20 mouse cellular contexts compared by ENCODE assay signal in the genomic region with DNA sequence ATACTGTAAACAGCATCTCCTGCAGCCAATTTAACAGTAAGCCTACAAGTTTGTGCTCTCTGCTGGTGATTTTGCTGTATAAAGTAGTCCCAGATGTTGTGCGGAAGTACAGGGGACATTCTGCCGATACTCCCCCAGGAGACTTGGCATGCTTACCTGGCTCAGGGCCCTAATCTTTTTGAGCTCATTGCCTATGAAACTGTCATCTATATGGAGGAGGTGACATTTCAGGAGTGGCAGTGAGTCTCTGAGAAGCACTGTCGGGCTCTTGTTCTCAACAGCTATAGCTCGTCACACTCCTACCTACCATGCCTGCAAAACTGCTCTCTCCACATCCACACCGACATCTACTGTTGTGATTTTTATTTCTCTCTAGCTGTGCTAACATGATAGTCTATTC.
A peak's percentile ranks its signal among the peaks of the same experiment; 100 is the strongest.
DNase-seq lines count a peak whose midpoint lies in the region; ATAC-seq lines count a peak whose summit lies in the region.
"Had no signal": no experiment of that assay in that cellular context is flagged by ENCODE, and none has a peak within 500 bp of the region (broad histone marks: within the 10 kb centered on the region; RNA-seq: fewer than 3 reads in every experiment).

No protein-coding gene starts in this region.

- no peak overlapping the region for H3K4me3 ChIP-seq in midbrain, embryonic 11.5 days (ENCODE audit: low read depth, low read length)
- H3K4me3 ChIP-seq in heart, embryonic 10.5 days, result no peak overlapping the region
- H3K4me3 ChIP-seq: forebrain, embryonic 10.5 days; hindbrain, embryonic 12.5 days; limb, embryonic 12.5 days; liver, embryonic 12.5 days; stomach, embryonic 15.5 days had no signal

- intact Hi-C loops in left cerebral cortex, postnatal 36 days (cut with DNase I), result no loop called here

- H3K9me3 ChIP-seq in midbrain, embryonic 11.5 days (ENCODE audit: control insufficient read depth, low read length), result no peaks in the 10 kb centered on the region
- H3K9me3 ChIP-seq in heart, embryonic 10.5 days, result no peaks in the 10 kb centered on the region
- H3K9me3 ChIP-seq: limb, embryonic 12.5 days; stomach, embryonic 15.5 days had no signal

- H3K27me3 ChIP-seq in midbrain, embryonic 11.5 days (ENCODE audit: control insufficient read depth, insufficient read depth, low read length), result no peaks in the 10 kb centered on the region
- no peaks in the 10 kb centered on the region for H3K27me3 ChIP-seq in heart, embryonic 10.5 days (ENCODE audit: insufficient read depth, poor library complexity, severe bottlenecking)
- H3K27me3 ChIP-seq: hindbrain, embryonic 12.5 days; liver, embryonic 12.5 days; stomach, embryonic 15.5 days had no signal

- WGBS in midbrain, embryonic 11.5 days, result 87% methylated on average over 5 of the region's 5 CpGs
- WGBS in heart, embryonic 10.5 days, result 80% methylated on average over 5 of the region's 5 CpGs

- no peaks in the 10 kb centered on the region for H3K36me3 ChIP-seq in midbrain, embryonic 11.5 days (ENCODE audit: control insufficient read depth, insufficient read depth, low read length)
- H3K36me3 ChIP-seq in heart, embryonic 10.5 days, result no peaks in the 10 kb centered on the region
- H3K36me3 ChIP-seq: forebrain, embryonic 10.5 days; hindbrain, embryonic 12.5 days; limb, embryonic 12.5 days; liver, embryonic 12.5 days; stomach, embryonic 15.5 days had no signal

- no peak overlapping the region for H3K4me2 ChIP-seq in midbrain, embryonic 11.5 days
- H3K4me2 ChIP-seq: hindbrain, embryonic 12.5 days; limb, embryonic 12.5 days; liver, embryonic 12.5 days; lung, embryonic 14.5 days; stomach, embryonic 15.5 days had no signal

- no peak overlapping the region for H3K9ac ChIP-seq in midbrain, embryonic 11.5 days (ENCODE audit: low read length)
- H3K9ac ChIP-seq: hindbrain, embryonic 12.5 days; limb, embryonic 12.5 days; liver, embryonic 12.5 days; lung, embryonic 14.5 days; stomach, embryonic 15.5 days had no signal

- peak; percentile 16 to 33 for DNase-seq in layer of hippocampus, adult 18-20 months (ENCODE audit: low spot score in 2 of 2)
- no peak for DNase-seq in layer of hippocampus, postnatal 10 days (ENCODE audit: low spot score in 2 of 2)
- peak; percentile 66 to 70 for DNase-seq in frontal cortex, postnatal 36 days (ENCODE audit: low spot score in 2 of 2)
- DNase-seq in left cerebral cortex, postnatal 36 days (ENCODE audit: low spot score in 2 of 2), result peak; percentile 55 to 64
- no peak for DNase-seq in midbrain, embryonic 11.5 days (ENCODE audit: low spot score, missing footprints)
- no peak for DNase-seq in lung, adult 18-20 months
- DNase-seq in heart, embryonic 10.5 days (ENCODE audit: low spot score), result no peak
- DNase-seq: cerebellum, adult 9-10 months; gastrocnemius, postnatal 36 days; kidney, adult 8-10 months; kidney, postnatal 14 days; layer of hippocampus, adult 9-11 months; lung, embryonic 14.5 days; lung, postnatal 36 days; thymus, adult 2 months had no signal

- ATAC-seq in midbrain, embryonic 11.5 days (ENCODE audit: low FRiP score), result no peak
- ATAC-seq: liver, embryonic 12.5 days had no signal

- H3K4me1 ChIP-seq in midbrain, embryonic 11.5 days (ENCODE audit: control insufficient read depth, insufficient read depth, low read length), result no peaks in the 10 kb centered on the region
- H3K4me1 ChIP-seq in heart, embryonic 10.5 days, result peaks cover 18% of the 10 kb centered on the region
- H3K4me1 ChIP-seq: liver, embryonic 12.5 days; stomach, embryonic 15.5 days had no signal

- no peak overlapping the region for H3K27ac ChIP-seq in midbrain, embryonic 11.5 days (ENCODE audit: low read depth, low read length)
- no peak overlapping the region for H3K27ac ChIP-seq in heart, embryonic 10.5 days
- H3K27ac ChIP-seq: forebrain, embryonic 10.5 days; hindbrain, embryonic 12.5 days; liver, embryonic 12.5 days; stomach, embryonic 15.5 days had no signal

Comparison
In these comparisons a context has a peak if more than half of its experiments do, and no peak if none do; other contexts are left out.
1. DNase-seq: peak in layer of hippocampus, adult 18-20 months (2 of 2), frontal cortex, postnatal 36 days (2 of 2) and left cerebral cortex, postnatal 36 days (2 of 2); none in layer of hippocampus, postnatal 10 days (0 of 2), midbrain, embryonic 11.5 days (single experiment), lung, adult 18-20 months (0 of 2) and heart, embryonic 10.5 days (single experiment).